Mouse (Mus musculus) cortical plate, adult 2 months (tissue): ENCODE results near the gene Tmem182.

Experiments used
- CTCF ChIP-seq: fragments of 200-500 bp; IDR thresholded peaks from 2 replicates; pipeline ENCODE4 v1.5.1; 2011; ENCODE audit warnings: mild to moderate bottlenecking, control low read depth, low read length; ENCODE audit not compliant: insufficient read depth; ENCODE audit errors: extremely low read depth
- POLR2A ChIP-seq: fragments of 200-500 bp; IDR thresholded peaks from 2 replicates; pipeline ENCODE4 v1.6.1; 2011; ENCODE audit warnings: mild to moderate bottlenecking, low read length, control low read depth; ENCODE audit not compliant: insufficient read depth; ENCODE audit errors: extremely low read depth

DNA sequence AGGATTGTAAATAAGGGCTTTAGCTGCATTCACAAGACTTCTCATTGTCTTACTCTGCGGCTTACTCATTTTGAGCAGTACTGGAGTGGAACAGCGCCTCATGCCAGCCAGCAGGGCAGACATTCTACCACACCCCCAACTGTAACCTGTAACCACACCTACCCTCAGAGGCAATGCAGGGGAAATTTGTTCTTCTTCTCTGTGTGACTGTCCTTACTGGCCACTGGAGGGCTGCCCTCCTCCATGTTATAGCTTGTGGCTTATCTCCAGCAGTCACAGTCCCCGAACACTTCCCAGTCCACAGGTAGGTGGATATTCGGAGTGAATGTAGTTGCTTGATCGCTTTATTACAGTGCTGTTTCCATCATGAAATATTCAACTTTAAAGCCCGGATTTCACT lies 59.6 kb downstream of the Tmem182 start:
- TF ChIP-seq CTCF (no peak), POLR2A (no peak)
